Mouse (Mus musculus): ENCODE measurements around the gene Kif5a.

The Kif5a gene

DNA sequence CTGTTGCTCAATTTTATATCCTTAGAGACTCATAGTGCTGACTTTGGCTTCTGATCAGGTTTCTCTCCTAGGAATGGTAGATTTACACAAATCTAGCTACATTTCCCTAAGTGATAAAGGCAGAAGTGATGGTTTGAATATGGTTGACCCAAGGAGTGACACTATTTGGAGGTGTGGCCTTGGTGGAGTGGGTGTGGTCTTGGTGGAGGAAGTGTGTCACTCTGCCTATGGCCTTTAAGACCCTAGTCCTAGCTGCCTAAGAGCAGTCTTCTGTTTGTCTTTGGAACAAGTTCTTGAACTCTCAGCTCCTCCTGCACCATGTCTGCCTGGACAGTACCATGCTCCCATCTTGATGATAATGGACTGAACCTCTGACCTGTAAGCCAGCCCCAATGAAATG, 46.0 kb downstream of the Kif5a start:
- no peak for DNase-seq (ENCODE audit: low spot score in 2 of 2)

- no peak for DNase-seq (ENCODE audit: low spot score in 2 of 2)
These were observed 46.7 kb downstream of the Kif5a start for GRCm38 (mm10) chr10:127216456-127216855.

DNA sequence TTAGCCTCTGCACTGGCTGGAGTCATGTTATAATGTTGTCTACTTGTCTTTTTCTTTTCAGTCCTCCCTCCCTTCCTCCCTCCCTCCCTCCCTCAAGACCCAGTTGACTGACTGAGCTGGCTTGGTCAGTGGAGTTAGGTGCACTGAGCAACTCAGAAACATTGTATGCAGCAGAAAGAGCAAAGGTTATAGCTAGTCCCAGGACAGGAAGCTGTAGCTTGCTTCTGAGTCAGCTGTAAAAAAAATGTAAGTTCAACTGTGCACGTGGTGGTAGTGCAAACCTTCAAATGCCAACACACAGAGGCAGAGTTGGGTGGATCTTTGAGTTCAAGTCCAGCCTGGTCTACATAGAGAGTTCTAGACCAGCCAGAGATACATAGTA, 48.7 kb downstream of the Kif5a start:
- no peak for DNase-seq (ENCODE audit: low spot score in 2 of 2)

DNA sequence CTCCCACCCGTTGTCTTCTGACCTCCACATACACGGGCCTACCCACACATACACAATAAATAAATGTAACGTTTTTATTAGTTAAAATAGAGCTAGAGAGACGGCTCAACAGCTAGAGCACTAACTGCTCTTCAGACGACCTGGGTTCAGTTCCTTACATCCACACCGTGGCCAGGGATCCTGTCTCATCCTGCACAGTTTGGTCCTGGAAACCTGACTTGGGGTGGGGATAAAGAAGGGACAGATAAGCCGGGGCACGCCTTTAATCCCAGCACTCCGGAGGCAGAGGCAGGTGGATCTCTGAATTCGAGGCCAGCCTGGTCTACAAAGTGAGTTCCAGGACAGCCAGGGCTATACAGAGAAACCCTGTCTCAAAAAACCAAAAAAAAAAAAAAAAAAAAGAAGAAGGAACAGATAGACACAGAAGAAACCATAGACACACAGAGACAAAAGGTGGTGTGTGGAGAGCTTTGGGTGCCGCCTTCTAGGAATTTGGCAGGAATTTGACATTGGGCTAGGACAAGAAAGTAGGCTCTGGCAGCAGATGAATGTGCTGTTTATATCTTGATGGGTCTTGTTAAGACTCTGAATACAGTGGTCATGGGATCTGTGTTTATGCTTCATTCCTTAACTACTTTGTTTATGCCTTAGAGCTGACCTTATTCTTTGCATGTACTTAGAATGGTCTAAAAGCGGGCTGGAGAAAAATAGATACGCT, 49.3 kb downstream of the Kif5a start:
- no peak for DNase-seq (ENCODE audit: low spot score in 2 of 2)

- DNase-seq (ENCODE audit: low spot score in 2 of 2) = no peak
These were observed 49.9 kb downstream of the Kif5a start for GRCm38 (mm10) chr10:127213272-127213671.

- DNase-seq (ENCODE audit: low spot score in 2 of 2) = peak; percentile 88 to 93
These were observed 51.7 kb downstream of the Kif5a start, which contains the start of gene Pip4k2c for GRCm38 (mm10) chr10:127211414-127211854. Gene Pip4k2c (minus strand): TSS chr10:127211585.

DNA sequence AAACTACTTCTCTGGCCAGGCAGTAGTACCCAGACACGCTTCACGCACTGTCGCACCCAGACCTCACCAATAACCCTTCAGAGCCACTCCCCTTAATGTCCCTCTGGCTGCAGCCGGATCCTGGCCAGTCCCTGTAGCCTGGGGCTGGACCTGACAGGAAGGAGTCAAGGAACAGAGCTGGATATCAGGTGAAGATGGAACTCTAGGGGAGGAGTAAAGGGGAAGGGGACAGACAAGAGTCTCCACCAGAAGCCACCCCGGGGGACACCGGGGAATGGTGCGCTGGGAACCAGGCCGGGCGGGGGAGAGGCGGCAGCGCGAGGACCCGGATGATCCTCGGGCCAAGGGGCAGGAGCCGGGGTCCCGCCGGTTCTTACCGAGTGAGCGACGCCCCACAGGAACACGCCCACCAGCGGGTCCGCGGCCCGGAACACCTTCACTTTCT, 52.2 kb downstream of the Kif5a start:
- no peak for DNase-seq (ENCODE audit: low spot score in 2 of 2)

DNA sequence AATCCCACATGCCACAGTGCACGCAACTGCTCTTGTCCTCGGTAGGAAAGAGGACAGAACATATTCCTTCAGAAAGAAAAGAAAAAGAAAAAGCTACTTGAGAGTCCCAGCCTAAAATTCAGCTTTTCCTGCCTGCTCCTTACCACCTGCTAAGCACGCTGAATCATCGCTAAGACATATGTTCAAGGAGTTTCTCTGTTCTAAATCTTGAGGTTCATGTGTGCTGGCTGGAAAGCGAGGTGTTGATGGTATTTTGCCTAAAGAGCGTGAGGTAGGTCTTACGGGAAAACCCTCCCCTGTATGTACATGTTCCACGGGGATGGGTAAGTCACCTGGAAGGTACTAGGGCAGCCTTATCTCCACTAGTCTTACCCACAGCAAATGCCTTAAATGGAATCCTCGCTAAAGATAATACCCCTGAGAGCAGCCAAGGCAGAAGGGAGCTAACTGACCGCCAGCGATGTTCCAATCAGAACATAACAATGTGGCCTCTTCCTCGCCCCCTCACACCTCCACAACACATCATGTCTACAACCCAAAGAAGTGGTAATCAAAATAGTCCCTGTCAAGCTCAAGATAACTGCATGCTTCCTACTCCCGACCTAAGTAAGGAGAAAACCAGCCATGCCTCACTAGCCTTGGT, 53.1 kb downstream of the Kif5a start:
- DNase-seq (ENCODE audit: low spot score in 2 of 2) = no peak

DNA sequence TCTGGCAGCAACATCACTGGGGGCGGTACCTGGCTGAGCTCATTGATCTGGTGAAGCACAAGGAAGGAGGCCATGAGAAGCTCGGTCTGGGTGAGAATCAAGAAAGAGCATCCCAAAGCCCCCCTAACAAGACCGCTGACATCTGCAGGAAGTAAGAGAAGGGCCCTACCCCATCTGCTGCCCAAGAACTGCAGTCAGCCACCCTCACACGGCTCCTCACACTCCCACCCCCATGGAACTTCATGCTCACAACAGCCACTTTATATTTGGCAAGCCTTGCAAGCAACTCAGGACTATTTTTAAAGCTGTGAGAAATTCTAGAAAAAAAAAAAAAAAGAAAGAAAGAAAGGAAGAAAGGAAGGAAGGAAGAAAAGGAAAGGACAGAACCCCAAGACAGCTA, 54.2 kb downstream of the Kif5a start:
- no peak for DNase-seq (ENCODE audit: low spot score in 2 of 2)

GRCm38 (mm10) chr10:127205373-127205772, 57.8 kb downstream of the Kif5a start:
- no peak for DNase-seq (ENCODE audit: low spot score in 2 of 2)

GRCm38 (mm10) chr10:127204589-127204988, 58.6 kb downstream of the Kif5a start:
- DNase-seq (ENCODE audit: low spot score in 2 of 2) = no peak

GRCm38 (mm10) chr10:127203106-127203505, 60.0 kb downstream of the Kif5a start:
- no peak for DNase-seq (ENCODE audit: low spot score in 2 of 2)

GRCm38 (mm10) chr10:127200279-127200678, 62.9 kb downstream of the Kif5a start:
- DNase-seq (ENCODE audit: low spot score in 2 of 2) = no peak

GRCm38 (mm10) chr10:127199474-127199873, 63.7 kb downstream of the Kif5a start:
- no peak for DNase-seq (ENCODE audit: low spot score in 2 of 2)

DNA sequence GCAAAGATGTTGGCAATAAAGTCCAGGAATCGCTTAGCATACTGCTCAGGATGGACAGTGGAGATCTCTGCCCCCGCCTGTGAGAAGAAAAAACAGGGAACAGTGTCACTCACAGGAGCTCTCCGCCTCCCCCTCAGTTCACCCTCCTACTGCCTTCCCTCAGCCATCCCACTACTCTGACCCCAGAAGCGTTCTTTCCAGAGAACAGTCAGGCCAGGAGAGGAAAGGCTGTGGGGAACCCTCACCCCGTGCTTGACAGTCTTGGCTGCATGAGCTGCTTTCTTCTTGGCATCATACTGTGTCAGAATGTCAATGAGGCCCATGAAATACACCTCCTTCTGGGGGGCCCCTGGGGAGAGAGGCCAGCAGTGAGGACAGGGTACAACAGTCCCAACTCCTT, 64.1 kb downstream of the Kif5a start:
- no peak for DNase-seq (ENCODE audit: low spot score in 2 of 2)

DNA sequence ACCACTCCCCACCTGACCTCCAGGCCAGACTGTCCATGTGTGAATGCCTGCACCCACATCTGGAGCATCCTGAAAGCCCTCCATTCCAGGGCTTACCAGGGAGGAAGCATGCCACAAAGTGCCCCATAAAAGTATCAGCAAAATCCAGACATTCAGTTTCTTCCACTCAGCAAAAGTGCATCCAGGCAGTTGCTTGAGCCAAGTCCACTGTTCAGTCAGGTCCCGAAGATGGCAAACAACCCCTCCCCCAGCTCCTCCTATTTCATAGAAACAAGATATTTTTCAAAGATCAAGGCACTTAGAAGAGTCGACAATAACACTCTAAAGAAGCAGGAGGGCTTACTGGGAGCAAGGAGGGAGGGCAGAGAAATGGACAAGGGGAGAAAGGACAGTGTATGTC, 64.7 kb downstream of the Kif5a start:
- no peak for DNase-seq (ENCODE audit: low spot score in 2 of 2)

GRCm38 (mm10) chr10:127197505-127198110, 65.5 kb downstream of the Kif5a start:
- DNase-seq (ENCODE audit: low spot score in 2 of 2) = no peak

DNA sequence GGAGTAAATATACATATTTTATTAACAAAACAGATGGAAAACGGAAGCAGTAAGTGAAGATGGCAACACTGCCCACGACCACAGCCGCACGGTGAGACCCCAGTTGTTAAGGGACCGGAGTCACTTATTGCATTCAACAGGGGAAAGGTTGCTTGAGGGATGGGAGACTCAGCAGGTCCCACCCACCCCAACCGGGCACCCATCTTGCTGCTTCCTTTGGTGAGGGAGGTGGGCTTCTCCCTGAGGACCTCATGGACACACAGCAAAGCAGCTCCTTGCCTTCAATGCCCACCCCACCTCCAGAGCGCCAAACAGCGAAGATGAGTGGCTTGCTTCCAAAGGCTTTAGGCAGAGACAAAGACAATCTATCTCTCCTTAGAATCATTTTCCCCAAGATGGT, 66.0 kb downstream of the Kif5a start:
- DNase-seq (ENCODE audit: low spot score in 2 of 2) = no peak

GRCm38 (mm10) chr10:127196392-127196791, 66.8 kb downstream of the Kif5a start:
- DNase-seq (ENCODE audit: low spot score in 2 of 2) = peak; percentile 70 to 75

- no peak for DNase-seq (ENCODE audit: low spot score in 2 of 2)
These were observed 67.6 kb downstream of the Kif5a start, which contains the start of gene Dtx3 for GRCm38 (mm10) chr10:127195328-127196129. Gene Dtx3 (minus strand): TSS chr10:127195728.

- DNase-seq (ENCODE audit: low spot score in 2 of 2) = peak in 1 of 2 experiments; percentile 48
These were observed 68.5 kb downstream of the Kif5a start for GRCm38 (mm10) chr10:127194428-127195327.

All from frontal cortex, postnatal 36 days (tissue).